Mouse (Mus musculus): ENCODE measurements around the gene Cyp11a1. TPM values are rescaled to one million over a fixed set of nuclear protein-coding genes. Genes with fewer than 3 reads are reported as not detected.

Gene Cyp11a1
- total RNA-seq, 1 experiment, result 3.0 TPM

DNA sequence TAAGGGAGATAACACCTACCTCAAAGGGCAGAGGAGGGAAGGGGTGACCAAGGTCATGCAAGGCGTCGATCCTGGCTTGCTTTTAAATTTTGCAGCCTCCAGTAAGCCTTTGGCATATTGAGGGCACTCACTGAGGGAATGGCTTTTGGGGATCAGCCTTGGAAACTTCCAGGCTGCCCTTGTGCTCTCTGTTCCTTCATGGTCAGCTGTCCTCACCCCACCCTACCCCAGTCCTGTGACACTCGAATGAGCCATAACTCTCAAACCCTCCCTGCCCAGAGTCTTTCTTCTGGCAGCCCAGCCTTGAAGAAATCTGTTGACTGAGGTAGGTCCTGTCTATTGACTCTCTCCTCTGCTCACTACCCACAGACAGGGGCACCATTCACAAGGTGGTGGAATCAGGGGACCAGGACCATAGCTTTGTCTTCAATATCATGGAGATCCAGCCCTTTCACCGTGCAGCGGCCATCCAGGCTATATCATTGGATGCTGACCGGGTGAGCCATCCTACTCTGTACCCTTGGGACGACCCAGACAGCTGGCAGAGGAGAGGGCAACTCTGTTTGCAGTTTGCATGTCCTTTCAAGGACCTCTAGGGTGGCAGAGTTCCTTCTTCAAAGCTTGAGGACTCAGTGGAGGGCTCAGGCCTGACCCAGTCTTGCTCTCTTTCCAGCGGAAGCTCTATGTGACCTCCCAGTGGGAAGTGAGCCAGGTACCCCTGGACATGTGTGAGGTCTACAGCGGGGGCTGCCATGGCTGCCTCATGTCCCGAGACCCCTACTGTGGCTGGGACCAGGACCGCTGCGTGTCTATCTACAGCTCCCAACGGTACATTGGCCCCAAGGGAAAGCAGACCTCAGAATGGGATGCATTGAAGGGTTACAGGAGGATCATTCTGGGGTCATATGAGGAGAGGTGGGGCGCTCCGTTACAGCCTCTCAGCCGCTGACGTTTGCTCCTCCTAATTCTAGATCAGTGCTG, 46.0 kb upstream of the Cyp11a1 start:
- no peaks in the 10 kb centered on the region for H3K36me3 ChIP-seq (ENCODE audit: control insufficient read depth, insufficient read depth, low read length, poor library complexity, severe bottlenecking)
- H3K4me3 ChIP-seq (ENCODE audit: insufficient read depth in 1 of 2, low read depth in 1 of 2, low read length in 2 of 2, poor library complexity in 1 of 2, severe bottlenecking in 1 of 2), result no peak overlapping the region
- no peaks in the 10 kb centered on the region for H3K9me3 ChIP-seq (ENCODE audit: control insufficient read depth, insufficient read depth, low read depth, low read length)
- DNase-seq (ENCODE audit: low read depth, low spot score), result no peak
- in situ Hi-C loops (cut with MboI; ENCODE audit: low sequenced_read_pairs in 2 of 2, unreplicated experiment in 2 of 2), result no loop called here
- no peak overlapping the region for H3K27ac ChIP-seq (ENCODE audit: insufficient read depth, low read depth, low read length, poor library complexity, severe bottlenecking)
- TF ChIP-seq ZC3H11A (IDR thresholded peaks at IDR 0.05; ENCODE audit: borderline replicate concordance, low read depth, low read length) (no peak), MAFK (IDR thresholded peaks at IDR 0.05; ENCODE audit: insufficient read depth, low read depth, low read length) (no peak), CHD2 (IDR thresholded peaks at IDR 0.05; ENCODE audit: low read depth, low read length) (no peak), ZNF384 (IDR thresholded peaks at IDR 0.05; ENCODE audit: low read depth, low read length) (no peak), HCFC1 (IDR thresholded peaks at IDR 0.05; ENCODE audit: borderline replicate concordance, insufficient read depth, low read length) (no peak)
- no peaks in the 10 kb centered on the region; a peak in 1 of 4 replicates for H3K4me1 ChIP-seq (ENCODE audit: control insufficient read depth in 2 of 2, insufficient read depth in 2 of 2, low read length in 2 of 2, poor library complexity in 1 of 2)
- H3K9ac ChIP-seq (ENCODE audit: insufficient read depth, low read depth, low read length, poor library complexity, severe bottlenecking), result no peak overlapping the region

DNA sequence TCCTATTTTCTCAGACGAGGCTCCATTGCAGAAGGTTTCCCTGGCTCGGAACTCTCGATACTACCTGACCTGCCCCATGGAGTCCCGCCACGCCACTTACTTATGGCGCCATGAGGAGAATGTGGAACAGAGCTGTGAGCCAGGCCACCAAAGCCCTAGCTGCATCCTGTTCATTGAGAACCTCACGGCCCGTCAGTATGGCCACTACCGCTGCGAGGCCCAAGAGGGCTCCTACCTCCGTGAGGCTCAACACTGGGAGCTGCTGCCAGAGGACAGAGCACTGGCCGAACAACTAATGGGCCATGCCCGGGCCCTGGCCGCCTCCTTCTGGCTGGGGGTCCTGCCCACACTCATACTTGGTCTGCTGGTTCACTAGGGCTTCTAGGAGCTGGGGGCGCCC, 45.0 kb upstream of the Cyp11a1 start:
- no peaks in the 10 kb centered on the region for H3K9me3 ChIP-seq (ENCODE audit: control insufficient read depth, insufficient read depth, low read depth, low read length)
- no peak overlapping the region; a peak in 1 of 4 replicates for H3K4me3 ChIP-seq (ENCODE audit: insufficient read depth in 1 of 2, low read depth in 1 of 2, low read length in 2 of 2, poor library complexity in 1 of 2, severe bottlenecking in 1 of 2)
- no peak for TF ChIP-seq HCFC1 (IDR thresholded peaks at IDR 0.05; ENCODE audit: borderline replicate concordance, insufficient read depth, low read length)
- TF ChIP-seq CHD2 (IDR thresholded peaks at IDR 0.05; ENCODE audit: low read depth, low read length), result no peak
- TF ChIP-seq ZC3H11A (IDR thresholded peaks at IDR 0.05; ENCODE audit: borderline replicate concordance, low read depth, low read length), result no peak
- TF ChIP-seq MAFK (IDR thresholded peaks at IDR 0.05; ENCODE audit: insufficient read depth, low read depth, low read length), result no peak
- TF ChIP-seq ZNF384 (IDR thresholded peaks at IDR 0.05; ENCODE audit: low read depth, low read length), result no peak
- H3K4me1 ChIP-seq (ENCODE audit: control insufficient read depth in 2 of 2, insufficient read depth in 2 of 2, low read length in 2 of 2, poor library complexity in 1 of 2), result no peaks in the 10 kb centered on the region; a peak in 1 of 4 replicates
- no peaks in the 10 kb centered on the region for H3K36me3 ChIP-seq (ENCODE audit: control insufficient read depth, insufficient read depth, low read length, poor library complexity, severe bottlenecking)
- in situ Hi-C loops (cut with MboI; ENCODE audit: low sequenced_read_pairs in 2 of 2, unreplicated experiment in 2 of 2), result no loop called here
- H3K27ac ChIP-seq (ENCODE audit: insufficient read depth, low read depth, low read length, poor library complexity, severe bottlenecking), result no peak overlapping the region
- DNase-seq (ENCODE audit: low read depth, low spot score), result no peak
- H3K9ac ChIP-seq (ENCODE audit: insufficient read depth, low read depth, low read length, poor library complexity, severe bottlenecking), result no peak overlapping the region

DNA sequence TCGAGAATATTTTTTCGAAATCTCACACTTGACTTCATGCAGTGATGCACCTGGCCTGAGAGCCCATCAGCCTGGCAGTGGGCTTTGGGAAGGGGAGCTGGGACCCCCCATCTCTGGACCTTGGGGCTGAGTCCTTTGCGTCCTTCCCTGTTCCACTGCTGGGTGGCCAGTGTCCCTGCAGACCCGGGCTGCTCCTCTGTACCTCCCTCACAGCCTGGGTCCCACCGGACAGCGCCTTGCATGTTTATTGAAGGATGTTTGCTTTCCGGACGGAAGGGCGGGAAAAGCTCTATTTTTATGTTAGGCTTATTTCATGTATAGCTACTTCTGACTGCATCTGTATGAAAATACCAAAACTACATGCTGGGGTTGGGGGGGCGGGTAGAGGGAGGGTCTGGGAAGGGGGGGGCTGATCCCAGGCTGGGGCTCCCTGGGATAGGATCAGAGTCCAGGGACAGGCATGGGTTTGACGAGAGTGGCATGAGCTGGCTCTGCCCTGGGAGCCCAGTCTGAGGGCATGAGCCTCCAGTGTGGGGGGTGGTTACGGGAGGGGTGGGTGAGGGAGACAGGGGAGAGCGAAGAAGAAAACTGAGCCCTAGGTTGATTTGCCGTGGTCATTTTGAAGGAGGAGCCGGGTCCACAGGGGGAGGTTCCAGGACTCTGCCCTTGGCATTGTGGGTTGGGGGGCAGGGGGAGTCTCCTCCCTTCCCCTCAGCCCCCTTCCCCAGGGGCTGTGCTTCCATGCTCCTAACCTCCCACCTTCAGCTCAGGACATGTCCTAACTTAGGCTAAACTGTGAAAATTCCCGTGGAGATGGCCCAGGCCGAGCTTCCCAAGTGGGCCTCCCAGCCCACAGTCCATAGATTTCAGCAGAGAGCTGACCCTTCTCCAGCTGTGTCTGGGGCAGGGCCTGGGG, 44.1 kb upstream of the Cyp11a1 start:
- H3K4me1 ChIP-seq (ENCODE audit: control insufficient read depth in 2 of 2, insufficient read depth in 2 of 2, low read length in 2 of 2, poor library complexity in 1 of 2), result peaks cover 0 to 1% of the 10 kb centered on the region in 2 experiments; a peak in 1 of 4 replicates
- DNase-seq (ENCODE audit: low read depth, low spot score), result no peak
- in situ Hi-C loops (cut with MboI; ENCODE audit: low sequenced_read_pairs in 2 of 2, unreplicated experiment in 2 of 2), result no loop called here
- no peak overlapping the region for H3K27ac ChIP-seq (ENCODE audit: insufficient read depth, low read depth, low read length, poor library complexity, severe bottlenecking)
- H3K4me3 ChIP-seq (ENCODE audit: insufficient read depth in 1 of 2, low read depth in 1 of 2, low read length in 2 of 2, poor library complexity in 1 of 2, severe bottlenecking in 1 of 2), result no peak overlapping the region
- H3K9me3 ChIP-seq (ENCODE audit: control insufficient read depth, insufficient read depth, low read depth, low read length), result no peaks in the 10 kb centered on the region
- no peaks in the 10 kb centered on the region for H3K36me3 ChIP-seq (ENCODE audit: control insufficient read depth, insufficient read depth, low read length, poor library complexity, severe bottlenecking)
- TF ChIP-seq MAFK (IDR thresholded peaks at IDR 0.05; ENCODE audit: insufficient read depth, low read depth, low read length), result no peak
- TF ChIP-seq HCFC1 (IDR thresholded peaks at IDR 0.05; ENCODE audit: borderline replicate concordance, insufficient read depth, low read length), result no peak
- TF ChIP-seq ZNF384 (IDR thresholded peaks at IDR 0.05; ENCODE audit: low read depth, low read length), result no peak
- no peak overlapping the region for H3K9ac ChIP-seq (ENCODE audit: insufficient read depth, low read depth, low read length, poor library complexity, severe bottlenecking)

DNA sequence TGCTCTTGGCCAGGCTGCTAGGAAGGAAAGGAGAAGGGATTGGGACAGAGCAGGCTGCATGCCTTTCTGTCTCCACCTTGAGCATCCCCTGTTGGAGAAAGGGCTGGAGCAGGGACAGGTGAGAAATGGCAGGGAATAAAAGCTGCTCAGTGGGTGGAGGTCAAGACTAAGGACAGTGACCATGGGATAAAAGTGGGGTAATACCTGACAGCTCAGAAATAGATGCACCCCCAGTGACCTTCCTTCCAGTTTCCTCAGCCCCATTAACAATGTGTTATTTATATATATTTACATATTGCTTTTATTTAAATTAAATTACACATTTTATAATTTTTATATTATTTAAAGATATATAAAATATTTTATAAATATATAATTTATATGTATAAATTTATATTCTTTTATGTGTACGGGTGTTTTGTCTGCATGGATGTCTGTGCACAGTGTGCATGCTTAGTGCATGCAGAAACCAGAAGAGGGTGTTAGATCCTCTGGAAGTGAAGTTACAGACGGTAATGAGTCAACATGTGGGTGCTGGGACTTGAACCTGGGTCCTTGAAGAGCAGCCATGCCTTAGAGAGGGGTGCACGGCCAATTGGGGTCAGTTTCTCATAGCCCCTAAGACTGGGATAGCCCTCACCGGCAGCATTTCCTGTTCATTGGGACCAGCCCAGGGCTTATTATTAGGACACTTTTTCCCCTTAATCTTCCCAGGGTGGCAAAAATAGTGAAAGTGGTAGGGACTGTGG, 42.8 kb upstream of the Cyp11a1 start:
- Histone ChIP-seq H3K9ac (ENCODE audit: insufficient read depth, low read depth, low read length, poor library complexity, severe bottlenecking) (no peak overlapping the region), H3K27ac (ENCODE audit: insufficient read depth, low read depth, low read length, poor library complexity, severe bottlenecking) (no peak overlapping the region), H3K4me1 (ENCODE audit: control insufficient read depth in 2 of 2, insufficient read depth in 2 of 2, low read length in 2 of 2, poor library complexity in 1 of 2) (peaks cover 2% of the 10 kb centered on the region in 2 experiments; a peak in 2 of 4 replicates), H3K9me3 (ENCODE audit: control insufficient read depth, insufficient read depth, low read depth, low read length) (no peaks in the 10 kb centered on the region), H3K36me3 (ENCODE audit: control insufficient read depth, insufficient read depth, low read length, poor library complexity, severe bottlenecking) (no peaks in the 10 kb centered on the region), H3K4me3 (ENCODE audit: insufficient read depth in 1 of 2, low read depth in 1 of 2, low read length in 2 of 2, poor library complexity in 1 of 2, severe bottlenecking in 1 of 2) (no peak overlapping the region)
- in situ Hi-C loops (cut with MboI; ENCODE audit: low sequenced_read_pairs in 2 of 2, unreplicated experiment in 2 of 2), result no loop called here
- TF ChIP-seq HCFC1 (IDR thresholded peaks at IDR 0.05; ENCODE audit: borderline replicate concordance, insufficient read depth, low read length), result no peak
- no peak for DNase-seq (ENCODE audit: low read depth, low spot score)

Data from ES-E14 (cell line).